Mouse (Mus musculus): ENCODE data around the gene Tssk2. TPM values are rescaled to one million over a fixed set of nuclear protein-coding genes. Genes with fewer than 3 reads are reported as not detected.

Gene Tssk2
- total and polyA plus RNA-seq, 2 experiments from 2014 or later, result not detected

- 71% methylated on average over 8 of the region's 8 CpGs for WGBS
These were observed 45.0 kb downstream of the Tssk2 start for GRCm38 (mm10) chr16:17943466-17943865.

DNA sequence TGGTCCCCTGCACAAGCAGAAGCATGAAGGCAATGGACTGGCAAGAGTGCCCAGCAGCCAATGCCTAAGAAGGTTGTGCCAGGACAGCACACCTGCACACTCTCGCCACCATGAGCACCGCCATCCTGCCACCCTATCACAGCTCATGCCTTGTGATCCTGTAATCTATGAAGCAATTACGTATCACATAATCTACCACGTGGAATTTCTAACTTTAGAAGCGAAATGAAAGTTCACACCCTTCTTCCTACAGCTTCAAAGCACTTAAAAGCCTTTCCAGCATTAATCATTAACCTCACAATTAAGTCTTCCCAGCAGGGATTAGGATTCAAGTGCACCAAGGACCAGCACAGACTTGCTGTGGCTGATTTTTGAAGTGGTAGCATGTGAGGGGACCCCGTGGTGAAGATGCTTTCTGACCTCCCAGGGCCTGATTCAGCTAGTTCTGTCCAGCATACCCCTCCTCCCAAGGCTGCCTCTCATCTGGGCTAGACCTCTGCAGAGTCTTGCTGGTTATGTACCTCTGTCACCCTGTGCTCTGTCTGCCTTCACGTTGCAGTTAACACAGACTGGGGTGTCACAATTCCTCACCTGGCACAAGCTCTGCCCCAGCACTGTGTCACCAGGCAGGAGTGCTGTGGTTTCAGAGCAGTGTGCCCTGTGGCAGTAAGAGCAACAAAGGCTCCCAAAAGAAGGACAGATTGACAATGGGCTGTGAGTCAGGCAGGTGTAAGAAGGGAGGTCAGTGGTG is 46.8 kb downstream of the Tssk2 start:
- no peaks in the 10 kb centered on the region for H3K9me3 ChIP-seq (ENCODE audit: low read length)
- 59% methylated on average over 7 of the region's 7 CpGs for WGBS
- no peak overlapping the region for H3K27ac ChIP-seq (ENCODE audit: low read depth, low read length)
- no peak; the same call in 1 of the 2 replicates for ATAC-seq
- no peak overlapping the region for H3K4me3 ChIP-seq (ENCODE audit: low read depth, low read length)
- TF ChIP-seq CTCF (IDR thresholded peaks at IDR 0.05; ENCODE audit: low read depth), result no peak
- no peak overlapping the region for H3K9ac ChIP-seq
- no peaks in the 10 kb centered on the region for H3K27me3 ChIP-seq (ENCODE audit: insufficient read depth, low read length)
- DNase-seq, result no peak
- no peak overlapping the region for H3K4me2 ChIP-seq (ENCODE audit: low read depth)
- H3K36me3 ChIP-seq (ENCODE audit: insufficient read depth), result no peaks in the 10 kb centered on the region
- no peaks in the 10 kb centered on the region for H3K4me1 ChIP-seq (ENCODE audit: insufficient read depth)

More at GRCm38 (mm10) chr16:17943466-17943865, 45.0 kb downstream of the Tssk2 start:
- TF ChIP-seq CTCF (IDR thresholded peaks at IDR 0.05; ENCODE audit: low read depth), result no peak
- H3K4me2 ChIP-seq (ENCODE audit: low read depth), result no peak overlapping the region
- ATAC-seq (no peak), DNase-seq (no peak)
- no peak overlapping the region for H3K9ac ChIP-seq
- H3K4me1 ChIP-seq (ENCODE audit: insufficient read depth), result no peaks in the 10 kb centered on the region
- H3K27me3 ChIP-seq (ENCODE audit: insufficient read depth, low read length), result no peaks in the 10 kb centered on the region
- no peaks in the 10 kb centered on the region for H3K9me3 ChIP-seq (ENCODE audit: low read length)
- H3K27ac ChIP-seq (ENCODE audit: low read depth, low read length), result no peak overlapping the region
- H3K4me3 ChIP-seq (ENCODE audit: low read depth, low read length), result no peak overlapping the region
- no peaks in the 10 kb centered on the region for H3K36me3 ChIP-seq (ENCODE audit: insufficient read depth)

GRCm38 (mm10) chr16:17949421-17949877 is 51.0 kb downstream of the Tssk2 start:
- Histone ChIP-seq H3K27me3 (ENCODE audit: insufficient read depth, low read length) (no peaks in the 10 kb centered on the region), H3K9ac (no peak overlapping the region), H3K36me3 (ENCODE audit: insufficient read depth) (no peaks in the 10 kb centered on the region), H3K4me3 (ENCODE audit: low read depth, low read length) (no peak overlapping the region), H3K4me2 (ENCODE audit: low read depth) (no peak overlapping the region), H3K4me1 (ENCODE audit: insufficient read depth) (no peaks in the 10 kb centered on the region), H3K27ac (ENCODE audit: low read depth, low read length) (no peak overlapping the region), H3K9me3 (ENCODE audit: low read length) (no peaks in the 10 kb centered on the region)
- TF ChIP-seq CTCF (IDR thresholded peaks at IDR 0.05; ENCODE audit: low read depth), result no peak
- peak; percentile 12 for DNase-seq
- peak; percentile 47 for ATAC-seq
- WGBS, result 17% methylated on average over 2 of the region's 2 CpGs

Other genes starting within 250 kb of the Tssk2 start
- 45.6 and 48.5 TPM in 2 replicates for gene Med15, start 165.7 kb upstream of the Tssk2 start, total RNA-seq (2014; rRNA removed)
- 40.9 and 46.9 TPM in 2 replicates for gene Med15, start 165.7 kb upstream of the Tssk2 start, polyA plus RNA-seq (2015; fragmentation: Nextera tagmentation; extraction: Ambion mirVana)
- 117 and 162 TPM in 2 replicates for gene Klhl22, start 139.0 kb upstream of the Tssk2 start, total RNA-seq (2014; rRNA removed)
- 69.6 and 73.8 TPM in 2 replicates for gene Klhl22, start 139.0 kb upstream of the Tssk2 start, polyA plus RNA-seq (2015; fragmentation: Nextera tagmentation; extraction: Ambion mirVana)
- 6.2 and 10.6 TPM in 2 replicates for gene Scarf2, start 101.4 kb upstream of the Tssk2 start, total RNA-seq (2014; rRNA removed)
- gene Scarf2, start 101.4 kb upstream of the Tssk2 start, polyA plus RNA-seq (2015; fragmentation: Nextera tagmentation; extraction: Ambion mirVana), result 1.9 and 2.1 TPM in 2 replicates
- 4.5 and 5.9 TPM in 2 replicates for gene B830017H08Rik, start 65.5 kb upstream of the Tssk2 start, total RNA-seq (2014; rRNA removed)
- 6.8 TPM in 2 replicates for gene B830017H08Rik, start 65.5 kb upstream of the Tssk2 start, polyA plus RNA-seq (2015; fragmentation: Nextera tagmentation; extraction: Ambion mirVana)
- 4.2 and 7.5 TPM in 2 replicates for gene Car15, start 60.3 kb upstream of the Tssk2 start, total RNA-seq (2014; rRNA removed)
- gene Car15, start 60.3 kb upstream of the Tssk2 start, polyA plus RNA-seq (2015; fragmentation: Nextera tagmentation; extraction: Ambion mirVana), result 1.8 and 1.9 TPM in 2 replicates
- gene Gm20518, start 7.0 kb upstream of the Tssk2 start, total RNA-seq (2014; rRNA removed), result 0.76 and 2.1 TPM in 2 replicates
- 0.05 and 0.07 TPM in 2 replicates for gene Gm20518, start 7.0 kb upstream of the Tssk2 start, polyA plus RNA-seq (2015; fragmentation: Nextera tagmentation; extraction: Ambion mirVana)
- gene Tssk1, start 4.4 kb upstream of the Tssk2 start, total RNA-seq (2014; rRNA removed), result 0.08 TPM in 1 of 2 replicates, not detected in the other
- 0.05 TPM in 1 of 2 replicates, not detected in the other for gene Tssk1, start 4.4 kb upstream of the Tssk2 start, polyA plus RNA-seq (2015; fragmentation: Nextera tagmentation; extraction: Ambion mirVana)
- gene Dgcr2, start 75 bp upstream of the Tssk2 start, total RNA-seq (2014; rRNA removed), result 97.7 and 139 TPM in 2 replicates
- gene Dgcr2, start 75 bp upstream of the Tssk2 start, polyA plus RNA-seq (2015; fragmentation: Nextera tagmentation; extraction: Ambion mirVana), result 73.7 and 90.7 TPM in 2 replicates
- 50.4 and 50.5 TPM in 2 replicates for gene Ess2, start 12.7 kb downstream of the Tssk2 start, total RNA-seq (2014; rRNA removed)
- 41.5 and 46.2 TPM in 2 replicates for gene Ess2, start 12.7 kb downstream of the Tssk2 start, polyA plus RNA-seq (2015; fragmentation: Nextera tagmentation; extraction: Ambion mirVana)
- gene Gsc2, start 16.4 kb downstream of the Tssk2 start, total RNA-seq (2014; rRNA removed), result not detected in 2 replicates
- not detected in 2 replicates for gene Gsc2, start 16.4 kb downstream of the Tssk2 start, polyA plus RNA-seq (2015; fragmentation: Nextera tagmentation; extraction: Ambion mirVana)
- gene Slc25a1, start 29.6 kb downstream of the Tssk2 start, total RNA-seq (2014; rRNA removed), result 150 and 158 TPM in 2 replicates
- 143 and 146 TPM in 2 replicates for gene Slc25a1, start 29.6 kb downstream of the Tssk2 start, polyA plus RNA-seq (2015; fragmentation: Nextera tagmentation; extraction: Ambion mirVana)
- not detected in 2 replicates for gene Vpreb2, start 81.8 kb downstream of the Tssk2 start, total RNA-seq (2014; rRNA removed)
- not detected in 2 replicates for gene Vpreb2, start 81.8 kb downstream of the Tssk2 start, polyA plus RNA-seq (2015; fragmentation: Nextera tagmentation; extraction: Ambion mirVana)
- gene Dgcr6, start 154.2 kb downstream of the Tssk2 start, total RNA-seq (2014; rRNA removed), result 64.2 and 66.9 TPM in 2 replicates
- 171 and 177 TPM in 2 replicates for gene Dgcr6, start 154.2 kb downstream of the Tssk2 start, polyA plus RNA-seq (2015; fragmentation: Nextera tagmentation; extraction: Ambion mirVana)
- 4.4 and 8.4 TPM in 2 replicates for gene Prodh, start 191.6 kb downstream of the Tssk2 start, total RNA-seq (2014; rRNA removed)
- gene Prodh, start 191.6 kb downstream of the Tssk2 start, polyA plus RNA-seq (2015; fragmentation: Nextera tagmentation; extraction: Ambion mirVana), result 4.0 and 4.9 TPM in 2 replicates
- 28.0 and 36.7 TPM in 2 replicates for gene Rtn4r, start 229.0 kb downstream of the Tssk2 start, total RNA-seq (2014; rRNA removed)
- 30.0 and 33.5 TPM in 2 replicates for gene Rtn4r, start 229.0 kb downstream of the Tssk2 start, polyA plus RNA-seq (2015; fragmentation: Nextera tagmentation; extraction: Ambion mirVana)

All from forebrain, postnatal 0 days (tissue).